Mouse (Mus musculus) heart, adult 2 months (tissue): ENCODE data around the gene Nme6.

ENCODE experiments used
- EP300 ChIP-seq: fragments of 200-500 bp; IDR thresholded peaks from 2 replicates; pipeline ENCODE4 v1.6.1; 2011; ENCODE audit warnings: low read depth, low read length, control low read depth; ENCODE audit not compliant: insufficient read depth
- POLR2A ChIP-seq: fragments of 200-500 bp; IDR thresholded peaks from 2 replicates; pipeline ENCODE4 v1.6.1; 2011; ENCODE audit warnings: mild to moderate bottlenecking, low read depth, low read length, control low read depth; ENCODE audit not compliant: insufficient read depth

- no peak for TF ChIP-seq POLR2A
- no peak for TF ChIP-seq EP300
Measured at GRCm38 (mm10) chr9:109798051-109798450, 34.5 kb upstream of the Nme6 start.
